Mouse (Mus musculus): Measurements from ENCODE around the gene Fam83g.
"Not testable (repeated sequence)": the region's sequence is repeated elsewhere in the genome, so short reads cannot be mapped to it uniquely, and the experiment has no call there.

Gene Fam83g

DNA sequence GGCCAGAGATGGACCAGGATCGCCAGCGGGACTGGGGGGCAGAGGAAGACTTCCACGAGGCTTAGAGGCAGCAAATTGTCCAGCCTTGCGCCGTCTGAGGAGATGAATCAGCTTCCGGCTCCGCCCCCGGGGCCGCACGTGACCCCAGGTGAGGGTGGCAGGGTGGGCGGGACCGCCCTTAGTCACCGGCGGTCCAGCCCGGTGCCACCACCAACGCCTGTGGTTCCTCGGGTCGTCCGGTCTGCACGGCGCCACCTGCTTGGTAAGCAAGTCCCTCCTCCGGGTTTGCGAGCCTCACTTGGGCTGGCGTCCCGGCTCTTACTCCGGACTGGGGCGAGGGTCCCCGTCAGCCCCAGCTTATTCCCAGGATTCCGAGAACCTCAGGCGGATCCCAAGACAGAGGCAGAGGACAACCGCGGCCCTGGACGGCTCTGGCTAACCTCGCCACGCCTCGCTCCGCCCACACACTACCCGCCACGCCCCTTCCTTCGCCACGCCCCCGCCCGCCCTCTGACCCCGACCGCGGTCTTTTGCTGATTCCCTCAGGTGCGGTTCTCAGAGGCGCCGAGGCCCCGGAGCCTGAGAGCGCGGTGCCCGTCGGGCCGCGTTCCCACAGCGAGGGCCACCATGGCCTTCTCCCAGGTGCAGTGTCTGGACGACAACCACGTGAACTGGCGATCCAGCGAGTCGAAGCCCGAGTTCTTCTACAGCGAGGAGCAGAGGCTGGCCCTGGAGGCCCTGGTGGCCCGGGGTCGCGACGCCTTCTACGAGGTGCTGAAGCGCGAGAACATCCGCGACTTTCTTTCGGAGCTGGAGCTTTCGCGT is at the start of gene Fam83g:
Fam83g (plus strand) TSS at position 185 of the 825 bp plus-strand sequence.
- DNase-seq (ENCODE audit: low spot score in 2 of 2) = no peak

DNA sequence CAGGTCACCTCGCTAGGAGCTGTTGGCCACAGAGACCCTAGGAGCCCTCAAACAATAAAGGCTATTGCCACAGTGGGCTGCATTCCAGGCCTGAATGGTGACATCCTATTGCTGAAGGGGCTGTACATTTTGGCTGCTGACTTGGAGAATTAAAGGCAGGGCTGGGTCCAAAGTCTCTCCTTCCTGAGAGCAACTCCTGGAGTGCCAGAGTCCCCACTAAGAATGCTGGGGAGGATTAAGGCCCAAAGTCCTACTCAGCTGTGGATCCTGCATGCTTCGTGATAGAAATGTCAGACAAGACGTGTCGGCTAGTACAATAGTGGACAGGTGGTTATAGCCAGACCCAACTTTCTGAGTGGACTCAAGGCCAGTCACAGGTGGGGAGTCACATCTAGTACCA is 47.6 kb upstream of the Fam83g start:
- DNase-seq (ENCODE audit: low spot score in 2 of 2) = not testable (repeated sequence)

DNA sequence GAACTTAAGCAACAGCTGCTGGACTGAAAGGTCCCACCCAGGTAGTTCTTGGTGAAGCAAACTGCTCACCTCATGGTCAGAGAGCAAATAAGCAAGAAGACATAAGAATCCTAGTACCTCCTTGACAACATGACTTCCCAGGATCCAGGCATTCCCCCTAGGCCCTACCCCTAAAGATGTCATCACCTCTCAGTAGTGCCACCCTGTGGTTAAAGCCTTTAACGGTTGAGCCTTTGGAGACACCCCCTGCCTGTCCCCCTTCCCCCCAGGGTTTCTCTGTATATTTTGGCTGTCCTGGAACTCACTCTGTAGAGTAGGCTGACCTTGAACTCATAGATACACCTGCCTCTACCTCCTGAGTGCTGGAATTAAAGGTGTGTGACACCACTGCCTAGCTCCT is 46.5 kb upstream of the Fam83g start:
- no peak for DNase-seq (ENCODE audit: low spot score in 2 of 2)

DNA sequence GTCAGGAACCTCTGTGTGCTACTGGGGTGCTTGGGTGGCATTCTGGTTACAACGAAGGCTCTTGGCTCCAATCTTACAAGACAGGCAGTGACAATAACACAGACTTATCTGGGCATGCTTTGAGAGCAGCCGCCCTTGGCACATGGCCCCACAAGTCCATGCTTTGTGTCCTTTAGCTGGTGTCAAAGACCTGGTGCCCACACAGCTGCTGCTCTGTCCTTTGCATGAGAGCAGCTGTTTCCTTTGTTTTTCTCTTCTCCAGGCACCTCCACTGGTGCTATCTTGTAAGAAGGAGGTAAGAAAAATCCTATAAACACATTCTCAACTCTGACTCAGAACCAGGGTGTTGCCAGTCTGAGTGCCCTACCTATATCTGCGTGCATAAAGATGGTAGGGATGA is 46.0 kb upstream of the Fam83g start:
- DNase-seq (ENCODE audit: low spot score in 2 of 2) = no peak

DNA sequence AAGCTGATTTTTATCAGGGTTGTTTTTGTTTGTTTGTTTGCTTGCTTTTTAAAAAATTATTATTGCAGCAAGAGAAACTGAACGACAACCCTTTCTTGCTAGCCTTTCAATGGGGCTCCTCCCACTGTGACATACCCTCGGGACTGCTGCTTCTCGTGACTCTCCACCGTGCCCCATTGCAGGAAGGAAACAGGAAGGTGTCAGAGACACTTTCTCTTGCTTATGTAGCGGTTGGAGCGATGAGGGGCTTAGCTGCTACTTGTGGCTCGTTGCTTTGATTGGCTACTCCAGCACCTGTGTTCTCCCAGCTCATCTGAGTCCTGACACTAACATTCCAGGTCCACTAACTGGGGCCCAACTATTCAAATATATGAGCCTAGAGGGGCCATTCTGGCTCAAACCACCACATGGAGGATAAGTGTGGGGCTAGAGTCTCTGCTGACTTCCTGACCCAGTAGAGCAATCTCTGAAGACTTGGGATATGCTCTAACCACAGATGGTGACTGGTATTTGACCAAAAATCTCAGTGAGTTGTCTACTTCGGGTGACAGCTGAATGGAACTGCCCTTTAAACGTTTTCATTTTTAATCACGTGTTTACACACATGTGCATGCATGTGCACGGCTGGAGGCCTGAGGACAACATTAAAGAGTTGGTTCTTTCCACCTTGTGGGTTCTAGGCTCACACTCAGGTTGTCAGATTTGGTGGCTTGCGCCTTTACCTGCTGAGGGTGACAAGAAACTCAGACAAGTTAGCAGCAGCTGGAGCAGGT is 44.9 kb upstream of the Fam83g start:
- DNase-seq (ENCODE audit: low spot score in 2 of 2) = no peak

DNA sequence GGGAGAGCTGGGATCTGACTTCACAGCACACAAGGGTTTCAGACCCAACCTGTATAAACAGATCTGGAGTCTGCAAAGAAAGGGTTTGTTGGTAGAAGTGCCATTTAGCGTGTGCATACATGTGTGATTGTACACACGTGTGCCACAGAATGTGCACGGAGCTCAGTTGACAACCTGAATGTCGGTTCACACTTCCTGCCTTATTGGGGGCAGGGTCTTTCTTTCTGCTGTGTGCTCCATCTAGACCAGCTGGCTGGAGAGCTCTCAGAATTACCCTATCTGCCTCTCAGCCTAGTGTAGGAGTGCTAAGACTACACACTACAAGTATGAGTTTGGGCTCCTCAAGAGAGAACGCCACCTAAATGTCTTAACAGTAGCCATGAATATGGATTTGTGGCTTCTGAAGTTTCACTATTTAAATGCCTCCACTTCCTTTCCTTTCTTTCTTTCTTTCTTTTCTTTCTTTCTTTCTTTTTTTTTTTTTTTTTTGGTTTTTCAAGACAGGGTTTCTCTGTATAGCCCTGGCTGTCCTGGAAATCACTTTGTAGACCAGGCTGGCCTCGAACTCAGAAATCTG is 44.2 kb upstream of the Fam83g start:
- DNase-seq (ENCODE audit: low spot score in 2 of 2) = no peak

DNA sequence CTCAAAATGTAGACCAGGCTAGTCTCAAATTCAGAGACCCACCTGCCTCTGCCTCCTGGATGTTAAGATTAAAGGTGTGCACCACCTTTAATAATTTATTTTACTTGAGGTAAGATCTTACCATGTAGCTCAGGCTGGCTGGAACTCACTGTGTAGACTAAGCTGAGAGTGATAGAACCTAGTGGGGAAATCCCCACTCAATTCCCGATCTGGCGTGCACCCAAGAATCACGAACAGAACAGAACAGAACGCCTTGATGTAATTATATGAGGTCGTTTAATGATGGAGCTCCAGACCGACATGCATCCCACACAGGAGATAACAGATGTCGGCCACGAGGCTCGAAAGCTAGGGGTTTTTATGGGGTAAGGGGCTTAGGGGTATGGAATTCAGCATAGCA is 43.3 kb upstream of the Fam83g start:
- not testable (repeated sequence) for DNase-seq (ENCODE audit: low spot score in 2 of 2)

DNA sequence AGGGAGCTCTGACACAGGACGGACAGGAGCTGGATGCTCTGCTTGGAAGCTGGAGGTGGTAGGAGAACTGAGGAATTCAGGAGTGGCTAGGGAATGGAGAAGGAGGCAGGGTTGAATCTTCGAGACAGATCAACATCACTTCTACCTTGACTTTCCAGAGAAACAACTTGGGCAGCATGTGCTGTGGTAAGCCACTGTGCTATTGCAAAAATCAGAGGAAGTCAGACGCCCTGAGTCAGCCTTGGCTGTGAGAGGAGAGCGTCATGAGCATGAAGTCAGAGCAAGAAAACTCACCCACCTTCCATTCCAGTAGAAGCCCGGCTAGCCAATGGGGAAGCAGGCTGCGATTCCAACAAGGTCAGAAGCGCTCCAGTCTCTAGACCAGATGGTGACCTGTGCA is 41.8 kb upstream of the Fam83g start:
- DNase-seq (ENCODE audit: low spot score in 2 of 2) = no peak

DNA sequence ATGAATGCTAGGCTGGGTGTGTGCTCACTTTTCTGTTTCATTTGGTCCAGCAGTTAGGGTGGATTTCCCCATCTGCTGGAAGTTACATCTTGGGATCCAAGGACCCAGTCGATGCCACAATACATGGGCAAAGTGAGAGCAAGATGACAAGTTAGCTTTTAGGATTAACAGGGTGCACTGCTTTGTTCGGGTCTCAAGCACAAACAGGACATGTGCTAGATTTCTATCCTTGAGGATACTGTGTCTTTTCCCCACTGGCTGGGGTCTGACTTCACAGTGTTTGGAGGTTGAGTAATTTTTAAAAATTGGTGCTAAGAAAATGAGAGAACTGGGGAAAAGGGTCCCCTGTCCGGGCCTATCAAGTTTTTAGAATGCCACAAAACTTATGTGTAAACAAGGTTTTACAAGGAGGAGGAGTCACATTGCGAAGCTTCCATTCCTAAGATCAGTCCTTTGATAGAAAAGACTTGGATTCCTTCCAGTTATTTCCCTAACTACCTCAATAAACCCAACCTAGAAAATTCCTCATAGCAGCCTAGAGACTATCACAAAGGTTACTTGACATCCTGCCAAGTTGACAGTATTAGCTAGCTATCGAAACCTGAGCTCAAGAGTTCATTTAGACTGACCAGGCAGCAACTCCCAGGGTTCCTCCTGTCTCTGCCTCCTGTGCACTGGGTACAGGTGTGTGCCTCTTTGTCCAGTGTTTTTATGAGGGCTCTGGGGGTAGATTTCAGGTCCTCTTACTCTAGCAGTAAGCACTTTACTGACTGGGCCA is 40.5 kb upstream of the Fam83g start:
- no peak for DNase-seq (ENCODE audit: low spot score in 2 of 2)

DNA sequence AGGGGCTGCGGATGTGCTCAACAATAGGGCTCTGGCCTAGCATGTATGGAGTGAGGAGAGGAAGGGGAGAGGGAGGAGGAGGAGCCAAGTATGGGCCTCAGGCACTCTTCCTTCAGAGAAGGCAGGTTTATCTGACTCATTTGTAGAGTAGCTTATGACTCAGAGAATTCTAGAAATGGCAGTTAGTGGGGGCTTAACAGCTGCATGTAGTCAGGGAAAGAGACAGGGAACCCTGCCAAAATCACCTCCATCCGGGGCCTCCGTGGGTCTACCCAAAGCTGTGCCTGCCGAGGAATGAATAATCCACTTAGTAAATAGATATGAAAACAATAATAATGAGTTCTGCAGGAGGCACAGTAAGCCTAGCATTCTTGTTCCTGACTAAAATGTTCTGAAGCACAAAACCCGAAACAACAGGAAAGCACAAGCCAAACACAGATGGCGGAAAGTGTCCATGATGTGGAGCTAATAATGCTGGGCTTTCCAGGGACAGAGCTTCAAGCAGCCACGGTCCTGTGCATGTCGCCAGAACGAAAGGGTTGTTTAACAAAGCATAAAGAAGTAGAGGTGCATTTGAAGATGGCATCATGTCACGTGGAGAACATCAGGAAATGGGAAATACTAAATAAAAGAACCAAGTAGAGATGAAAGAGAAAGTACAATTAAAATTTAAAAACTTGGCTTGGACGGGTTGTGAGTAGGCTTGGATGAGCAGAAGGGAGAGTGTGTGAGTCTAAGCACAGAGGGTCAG is 39.1 kb upstream of the Fam83g start:
- DNase-seq (ENCODE audit: low spot score in 2 of 2) = peak; percentile 64 to 75

DNA sequence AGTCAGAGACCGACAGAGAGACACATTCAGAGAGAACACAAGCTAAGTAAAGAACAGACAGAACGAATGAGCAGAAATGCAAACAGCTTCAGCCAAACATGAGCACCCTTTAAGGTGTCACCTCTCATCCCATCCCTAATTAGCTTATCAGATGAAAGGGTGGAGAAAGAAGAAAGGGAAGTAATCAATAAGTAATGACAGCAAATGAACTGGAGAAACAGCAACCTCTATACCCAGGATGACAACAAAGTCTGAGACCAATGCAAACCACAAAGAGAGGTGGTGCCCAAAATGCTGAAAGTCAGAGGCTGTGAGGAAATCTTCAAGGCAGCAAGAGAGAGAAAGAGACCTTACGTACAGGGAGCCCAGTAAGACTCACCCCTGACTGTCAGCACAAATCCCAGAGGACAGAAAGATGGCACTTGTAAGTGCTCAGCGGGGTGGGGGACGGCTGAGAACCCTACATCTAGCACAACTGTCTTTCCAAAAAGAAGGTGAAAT is 38.5 kb upstream of the Fam83g start:
- DNase-seq (ENCODE audit: low spot score in 2 of 2) = no peak

DNA sequence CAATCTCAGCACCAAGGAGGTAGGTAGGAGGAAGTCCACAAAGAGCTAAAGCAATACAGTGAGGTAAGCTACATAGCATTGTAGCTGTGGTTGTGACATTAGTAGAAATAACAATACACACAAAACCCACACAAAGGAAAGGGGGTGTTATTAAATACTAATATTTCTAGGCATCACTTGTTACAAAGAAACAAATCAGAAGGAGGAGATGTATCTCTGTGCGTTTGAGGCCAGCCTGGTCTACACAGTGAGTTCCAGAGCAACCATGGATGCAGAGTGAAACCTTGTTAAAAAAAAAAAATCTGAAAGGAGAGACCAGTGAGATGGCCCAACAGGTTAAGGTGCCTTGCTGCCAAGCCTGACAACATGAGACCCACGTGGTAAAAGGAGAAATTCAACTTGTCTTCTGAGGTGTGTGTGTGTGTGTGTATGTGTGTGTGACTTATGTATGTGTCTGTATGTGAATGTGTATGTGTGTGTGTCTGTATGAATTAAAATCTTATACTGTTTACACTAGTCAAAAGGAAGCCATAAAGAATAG is 37.3 kb upstream of the Fam83g start:
- no peak for DNase-seq (ENCODE audit: low spot score in 2 of 2)

DNA sequence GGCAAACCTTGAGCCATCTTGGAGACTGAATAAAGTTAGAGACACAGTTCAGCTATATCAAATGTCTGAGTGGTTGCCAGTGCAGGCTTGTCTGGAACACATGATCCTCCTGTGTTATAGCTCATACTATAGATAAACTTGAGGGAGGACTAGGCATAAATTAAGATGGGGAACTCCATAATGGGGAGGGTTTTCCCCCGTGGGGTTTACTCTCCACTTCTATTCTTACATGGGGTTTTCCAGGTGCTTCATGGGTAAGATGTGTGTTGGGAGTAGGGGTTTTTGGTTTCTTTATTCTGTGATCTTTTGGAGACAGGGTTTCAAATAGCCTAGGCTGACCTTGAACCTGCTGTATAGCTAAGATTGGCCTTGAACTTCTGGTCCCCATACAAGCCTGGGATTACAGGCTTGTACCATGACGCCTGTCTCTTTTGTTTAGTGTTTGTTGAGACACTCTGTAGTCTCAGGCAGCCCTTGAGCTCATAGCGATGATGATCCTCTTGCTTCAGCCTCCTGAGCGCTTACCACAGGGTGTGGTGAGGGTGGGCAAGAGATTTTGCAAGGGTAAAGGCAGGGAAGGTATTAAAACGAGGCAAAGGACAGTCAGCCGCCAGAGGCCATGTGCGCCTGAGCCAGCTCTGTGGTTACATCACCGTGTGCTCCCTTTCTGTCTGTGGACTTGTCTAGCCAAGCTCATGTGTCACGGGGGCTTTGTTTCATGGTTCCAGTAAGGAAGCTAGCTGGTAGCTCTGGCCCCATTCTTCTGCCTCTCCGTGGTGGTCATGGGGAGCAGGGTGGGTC is 36.6 kb upstream of the Fam83g start:
- no peak for DNase-seq (ENCODE audit: low spot score in 2 of 2)

DNA sequence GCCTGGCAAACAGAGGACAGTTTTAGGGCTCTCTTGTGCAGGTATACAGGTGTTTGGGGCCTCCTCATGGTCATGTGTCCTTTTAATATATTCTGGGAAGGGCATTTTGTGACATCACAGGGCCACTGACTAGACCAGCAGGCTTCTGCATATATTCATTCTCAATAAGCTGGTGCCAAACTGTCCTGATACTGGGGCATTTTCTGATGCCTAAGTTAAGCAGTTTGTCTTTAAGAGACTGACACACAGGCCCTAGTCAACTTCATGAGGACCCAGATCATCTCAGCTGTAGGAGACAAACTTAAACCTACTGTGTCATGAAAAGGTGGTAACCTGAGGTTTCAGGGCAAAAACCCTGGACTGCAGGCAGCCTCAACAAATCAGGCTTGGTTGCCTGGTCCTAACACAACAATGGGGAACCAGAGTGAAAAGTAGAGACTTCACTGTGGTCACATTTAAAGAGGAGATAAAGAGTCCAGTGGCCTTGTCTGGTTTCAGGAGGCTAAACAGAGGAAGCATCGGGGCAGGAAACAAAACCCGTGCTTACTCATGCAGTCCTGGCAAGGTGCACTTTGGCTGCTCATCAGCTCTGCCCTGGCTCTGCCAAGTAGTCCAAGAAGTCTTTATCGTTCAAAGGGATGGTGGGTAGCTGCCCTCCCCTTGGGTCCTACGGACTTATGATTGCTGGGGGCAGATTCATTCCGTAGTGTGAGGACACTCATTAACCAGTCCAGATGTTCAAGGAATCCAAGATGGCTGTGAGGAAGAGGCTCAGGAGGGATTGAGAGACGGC is 35.7 kb upstream of the Fam83g start:
- no peak for DNase-seq (ENCODE audit: low spot score in 2 of 2)

DNA sequence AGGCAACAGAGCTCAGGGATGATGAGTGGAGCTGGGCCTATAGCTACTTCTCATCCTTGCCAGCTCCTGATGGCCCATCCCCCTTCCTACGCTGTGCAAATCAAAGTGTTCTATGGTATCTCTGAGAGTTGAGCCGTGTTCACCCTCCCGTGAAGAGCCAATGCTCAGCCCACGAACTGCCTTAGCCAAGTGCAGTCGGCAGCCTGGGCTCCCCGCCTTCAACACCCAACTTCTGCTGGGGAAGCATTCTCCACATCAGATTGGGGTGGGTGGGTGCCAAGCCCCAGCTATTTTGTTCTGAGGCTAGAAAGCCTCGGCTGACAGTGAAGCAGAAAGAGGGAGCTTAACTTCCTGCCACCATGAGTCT is 35.2 kb upstream of the Fam83g start:
- peak; percentile 59 to 70 for DNase-seq (ENCODE audit: low spot score in 2 of 2)

DNA sequence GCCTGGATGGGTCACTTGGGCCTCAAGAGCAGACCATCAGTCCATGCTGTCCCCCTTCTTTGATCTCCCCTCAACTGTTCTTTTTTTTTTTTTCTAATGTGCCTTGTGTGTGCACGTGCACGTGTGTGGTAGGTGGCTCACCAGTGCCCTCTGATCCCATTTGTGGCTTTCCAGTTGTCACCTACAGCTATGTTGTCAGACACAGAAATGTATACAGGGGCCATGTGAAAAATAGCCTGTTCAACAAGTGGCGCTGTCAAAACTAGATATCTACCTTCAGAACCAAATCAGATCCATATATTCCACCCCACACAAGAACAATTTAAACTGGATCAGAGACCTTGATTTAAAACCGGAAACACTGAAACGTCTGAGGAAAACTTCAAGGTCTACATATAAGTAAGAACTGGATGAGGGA is 34.7 kb upstream of the Fam83g start:
- no peak for DNase-seq (ENCODE audit: low spot score in 2 of 2)

DNA sequence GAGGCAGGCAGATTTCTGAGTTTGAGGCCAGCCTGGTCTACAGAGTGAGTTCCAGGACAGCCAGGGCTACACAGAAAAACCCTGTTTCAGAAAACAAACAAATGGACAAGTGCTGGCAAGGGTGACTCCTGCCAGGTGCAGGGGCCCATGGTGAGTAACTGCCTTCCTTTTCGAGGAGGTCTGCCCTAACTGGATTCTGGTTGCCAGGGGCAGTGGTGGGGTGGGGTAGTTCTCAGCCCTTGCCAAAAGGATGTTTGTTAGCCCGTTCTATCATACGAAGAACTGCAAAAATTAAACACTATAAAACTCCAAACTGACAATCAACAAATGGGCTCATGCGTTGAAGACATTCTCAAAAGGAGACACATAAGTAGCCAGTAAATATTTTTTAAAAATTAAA is 34.3 kb upstream of the Fam83g start:
- no peak for DNase-seq (ENCODE audit: low spot score in 2 of 2)

DNA sequence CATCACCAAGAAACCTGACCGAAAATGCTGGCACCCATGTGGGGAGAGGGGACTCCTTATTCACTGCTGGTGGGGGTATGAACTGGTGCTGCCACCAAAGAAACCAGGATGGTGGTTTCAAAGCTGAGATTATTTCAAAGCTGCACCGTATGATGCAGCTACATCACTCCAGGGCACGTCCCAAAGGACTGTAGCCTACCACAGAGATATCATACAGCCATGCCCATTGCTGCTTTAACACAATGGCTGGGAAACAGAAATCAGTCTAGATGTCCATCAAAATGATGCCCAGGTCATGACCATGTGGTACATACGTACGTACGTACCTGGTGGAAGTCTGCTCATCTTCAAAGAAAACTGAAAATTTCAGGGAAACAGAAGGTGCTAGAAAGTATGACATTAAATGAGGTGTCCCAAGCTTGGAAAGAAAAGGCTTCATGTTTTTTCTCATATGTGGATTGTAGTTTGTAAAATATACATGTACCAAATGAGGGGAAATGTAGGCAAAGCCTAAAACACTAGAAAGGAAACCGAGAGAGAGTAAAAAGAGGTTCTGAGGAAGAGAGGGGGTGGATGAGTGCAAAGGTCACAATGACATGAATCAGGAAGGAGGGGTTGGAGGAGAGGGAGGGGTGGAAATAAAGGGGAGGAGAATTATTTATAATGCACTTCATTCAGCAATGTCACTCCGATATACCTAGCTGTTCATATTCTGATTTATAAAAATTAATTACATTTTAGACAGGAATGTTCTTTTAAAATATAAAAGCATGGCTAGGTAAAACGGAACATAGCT is 33.2 kb upstream of the Fam83g start:
- DNase-seq (ENCODE audit: low spot score in 2 of 2) = no peak
